Mouse (Mus musculus) CD4-positive helper T cell, adult 2 months (primary cell): ENCODE measurements at regions not wholly inside any gene's neighbourhood (a gene's known extent, or its start where the extent isn't known, plus 50 kb on each side); places are given as distances from the start of the nearest gene placed in this dataset.
"Not testable (repeated sequence)": the region's sequence is repeated elsewhere in the genome, so short reads cannot be mapped to it uniquely, and the experiment has no call there.

ENCODE experiments used
- DNase-seq: peaks from one replicate; pipeline ENCODE4 v3.0.0-alpha.2; 2012; ENCODE audit warnings: low read depth, missing footprints, low spot score

DNA sequence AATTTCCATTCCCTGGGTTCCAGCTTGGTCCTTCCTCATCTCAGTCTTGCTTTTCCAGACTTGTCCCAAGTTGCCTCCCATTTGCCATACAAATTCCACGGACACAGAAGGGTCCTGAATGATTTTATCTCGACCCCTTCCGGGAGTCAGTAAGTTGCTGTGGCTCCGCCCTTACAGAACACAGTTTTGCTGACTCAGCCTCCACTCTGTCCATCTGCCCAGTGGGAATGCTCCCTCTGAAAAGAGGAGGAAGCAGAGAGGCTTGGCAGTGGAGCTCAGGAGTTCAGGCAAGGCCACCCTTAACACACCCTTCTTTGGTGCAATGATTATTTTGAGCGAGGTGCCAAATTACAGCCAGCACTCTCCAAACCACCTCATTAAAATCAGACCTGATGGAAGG, 213.9 kb upstream of the Prok2 start:
- no peak for DNase-seq

GRCm38 (mm10) chr6:99939382-99939781, 213.2 kb upstream of the Prok2 start:
- DNase-seq: no peak

GRCm38 (mm10) chr6:99938949-99939348, 212.8 kb upstream of the Prok2 start:
- DNase-seq: no peak

GRCm38 (mm10) chr6:99936716-99937115, 210.5 kb upstream of the Prok2 start:
- DNase-seq: no peak

GRCm38 (mm10) chr6:99935373-99935772, 209.2 kb upstream of the Prok2 start:
- no peak for DNase-seq

GRCm38 (mm10) chr6:99934394-99934793, 208.2 kb upstream of the Prok2 start:
- no peak for DNase-seq

- DNase-seq: no peak
Observed at GRCm38 (mm10) chr6:99933404-99933803, 207.2 kb upstream of the Prok2 start.

DNA sequence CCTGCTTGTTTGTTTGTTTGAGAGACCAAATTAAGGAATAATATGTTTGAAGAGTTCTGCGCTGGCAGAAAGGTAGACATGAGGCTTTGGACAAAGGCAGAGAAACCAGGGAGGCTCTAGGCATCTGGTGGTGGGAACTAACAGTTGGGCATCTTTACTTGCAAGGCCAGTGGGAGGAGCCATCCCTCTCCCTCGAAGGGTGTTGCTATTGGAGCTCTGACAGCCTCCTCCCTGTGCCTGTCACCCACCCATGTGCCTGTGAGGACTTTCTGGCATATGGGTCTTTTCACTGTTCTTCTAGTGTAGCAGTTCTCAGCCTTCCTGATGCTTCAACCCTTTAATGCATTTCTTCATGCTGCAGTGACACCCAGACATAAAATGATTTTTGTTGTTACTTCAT, 206.7 kb upstream of the Prok2 start:
- DNase-seq: no peak

DNA sequence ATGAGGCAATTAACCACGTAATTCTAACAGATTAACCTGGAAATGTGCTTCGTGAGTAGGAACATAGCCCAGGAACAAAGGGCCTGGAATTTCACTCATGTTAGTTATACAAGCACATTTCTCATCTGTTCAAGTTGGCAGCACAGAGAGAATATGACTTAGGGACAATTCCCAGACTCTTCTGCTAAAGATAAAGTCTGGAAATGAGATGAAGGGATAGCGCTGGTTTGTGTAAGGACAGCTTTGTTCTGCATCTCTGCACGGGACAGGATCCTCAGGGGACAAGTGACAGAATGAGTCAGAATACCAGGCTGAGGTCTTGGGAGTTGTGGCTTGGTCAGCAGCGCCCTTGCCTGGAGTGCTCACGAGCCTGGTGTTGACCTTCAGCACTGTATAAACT, 206.2 kb upstream of the Prok2 start:
- no peak for DNase-seq

DNA sequence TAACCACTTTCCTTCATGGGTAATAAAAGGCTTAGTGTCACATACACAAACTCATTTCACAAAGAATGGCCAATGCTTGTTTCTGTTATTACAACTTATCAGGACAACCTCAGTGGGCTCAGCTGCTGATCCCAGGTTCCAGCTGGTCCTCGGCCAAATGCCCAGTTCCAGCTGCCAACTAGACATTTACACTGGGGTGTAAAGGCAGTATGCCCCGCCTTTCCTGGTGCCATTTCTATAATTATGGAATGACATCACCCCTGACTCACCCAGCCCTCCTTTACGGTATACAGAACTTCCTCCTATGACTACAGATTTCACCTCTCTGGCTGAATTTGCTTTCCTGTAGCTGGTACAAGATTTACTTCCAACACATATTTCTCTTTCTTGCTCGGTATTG, 205.4 kb upstream of the Prok2 start:
- DNase-seq: no peak

- DNase-seq: no peak
Observed at GRCm38 (mm10) chr6:99930316-99930715, 204.1 kb upstream of the Prok2 start.

GRCm38 (mm10) chr6:99927933-99928555, 201.9 kb upstream of the Prok2 start:
- no peak for DNase-seq

GRCm38 (mm10) chr6:99924181-99924580, 198.0 kb upstream of the Prok2 start:
- DNase-seq: no peak

- no peak for DNase-seq
Observed at GRCm38 (mm10) chr6:99921966-99922365, 195.8 kb upstream of the Prok2 start.

- no peak for DNase-seq
Observed at GRCm38 (mm10) chr6:99919816-99920562, 193.8 kb upstream of the Prok2 start.

- DNase-seq: no peak
Observed at GRCm38 (mm10) chr6:99918351-99918750, 192.2 kb upstream of the Prok2 start.

- peak; percentile 39 for DNase-seq
Observed at GRCm38 (mm10) chr6:99909921-99910320, 183.7 kb upstream of the Prok2 start.

DNA sequence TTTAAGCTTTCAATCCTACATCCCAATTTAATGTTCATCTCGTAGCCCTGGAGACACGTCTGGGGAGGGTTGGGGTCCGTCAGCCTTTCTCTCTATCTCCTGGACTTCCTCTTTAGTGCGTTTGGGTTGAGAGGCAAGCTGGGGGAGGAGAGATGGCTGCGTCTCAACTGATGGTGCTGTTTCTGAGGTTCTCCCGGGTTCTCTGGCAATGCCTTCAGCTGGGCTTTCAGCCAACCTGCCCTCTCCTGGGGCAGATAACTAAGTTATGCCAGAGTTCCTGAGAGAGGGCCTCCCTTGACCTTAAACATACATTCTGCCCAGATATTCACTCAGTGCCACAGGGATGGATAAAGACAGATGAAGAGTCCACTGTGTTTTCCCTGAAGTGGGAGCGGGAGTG, 183.3 kb upstream of the Prok2 start:
- DNase-seq: no peak

DNA sequence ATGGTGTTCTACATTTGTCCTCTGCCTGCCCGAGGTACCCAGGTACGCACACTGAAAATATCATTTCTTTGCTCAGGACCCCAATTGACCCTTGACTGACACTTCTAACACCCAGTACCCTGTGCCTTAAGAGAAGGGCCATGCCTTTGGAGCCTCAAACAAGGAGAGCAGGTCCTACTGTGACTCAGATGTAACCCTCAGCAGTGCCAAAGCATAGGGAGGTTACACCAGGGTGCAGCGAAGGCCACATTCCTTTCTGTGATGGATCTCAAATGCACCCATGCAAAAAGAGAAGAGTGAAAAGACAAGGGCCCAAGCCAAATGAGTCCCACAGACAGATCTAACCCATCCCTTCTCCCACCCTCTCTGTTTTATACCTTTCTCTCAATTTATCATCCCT, 181.9 kb upstream of the Prok2 start:
- DNase-seq: no peak

- DNase-seq: no peak
Observed at GRCm38 (mm10) chr6:99905194-99905593, 179.0 kb upstream of the Prok2 start.

GRCm38 (mm10) chr6:99904607-99905006, 178.4 kb upstream of the Prok2 start:
- DNase-seq: no peak

DNA sequence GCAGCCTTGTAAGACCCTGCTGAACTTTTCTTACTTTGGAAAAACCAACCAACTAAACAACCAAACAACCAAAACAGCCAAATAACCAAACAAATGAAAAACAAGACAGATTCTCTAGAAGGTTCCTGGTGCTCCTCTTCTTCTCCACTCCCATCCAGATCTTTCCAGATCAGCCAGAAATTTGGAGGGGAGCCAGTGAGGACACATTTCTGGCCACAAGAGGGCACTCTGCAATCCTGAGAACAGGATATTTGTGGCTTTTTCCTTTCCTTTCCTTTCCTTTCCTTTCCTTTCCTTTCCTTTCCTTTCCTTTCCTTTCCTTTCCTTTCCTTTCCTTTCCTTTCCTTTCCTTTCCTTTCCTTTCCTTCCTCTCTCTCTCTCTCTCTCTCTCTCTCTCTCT, 177.9 kb upstream of the Prok2 start:
- not testable (repeated sequence) for DNase-seq

DNA sequence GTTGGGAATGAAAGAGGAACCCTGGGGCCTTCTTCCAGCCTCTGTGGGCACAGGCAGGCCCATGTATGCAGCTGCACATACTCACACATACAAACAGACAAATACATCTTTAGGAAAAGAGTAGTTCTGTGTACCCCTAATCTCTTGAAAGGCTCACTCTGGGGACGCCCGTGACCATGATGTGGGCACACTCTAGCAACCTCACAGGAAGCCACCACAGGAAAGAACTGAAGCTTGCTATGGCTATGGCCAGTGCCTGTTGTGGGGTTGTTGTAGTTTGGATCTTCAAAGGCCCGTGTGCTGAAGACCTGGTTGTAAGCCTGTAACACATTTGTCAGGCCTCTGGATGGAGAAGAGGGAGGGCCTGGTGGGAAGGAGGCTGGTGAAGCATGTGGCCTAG, 175.4 kb upstream of the Prok2 start:
- no peak for DNase-seq
